Mouse (Mus musculus) lung, adult 2 months (tissue): ENCODE data around the gene Syt1.

ENCODE experiments used
- CTCF ChIP-seq: fragments of 200-500 bp; IDR thresholded peaks from 2 replicates; pipeline ENCODE4 v1.5.1; 2011; ENCODE audit warnings: mild to moderate bottlenecking, low read length, control low read depth; ENCODE audit not compliant: insufficient read depth
- POLR2A ChIP-seq: fragments of 200-500 bp; IDR thresholded peaks from 2 replicates; pipeline ENCODE4 v1.6.1; 2011; ENCODE audit warnings: low read depth, mild to moderate bottlenecking, control low read depth, low read length, borderline replicate concordance; ENCODE audit errors: extremely low read depth

DNA sequence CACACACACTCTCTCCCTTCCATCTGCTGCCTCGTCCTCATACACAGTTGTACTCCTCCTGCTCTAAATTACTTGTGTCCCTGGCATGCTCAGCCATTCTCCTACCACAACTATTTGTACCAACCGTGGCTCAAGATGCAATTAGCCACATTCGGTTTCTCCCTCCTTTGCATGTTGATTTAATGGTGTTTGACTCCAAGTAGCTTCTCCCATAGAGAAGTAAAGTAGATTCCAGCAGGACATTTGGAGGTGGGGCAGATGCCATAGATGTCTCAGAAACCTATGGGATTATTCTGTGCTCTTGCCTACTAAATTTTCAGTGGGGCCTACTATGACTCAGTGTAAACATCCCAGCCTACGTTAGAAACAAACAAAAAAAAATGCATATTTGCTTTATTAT, 479.1 kb downstream of the Syt1 start:
- TF ChIP-seq CTCF: no peak
- TF ChIP-seq POLR2A: no peak
